Mouse (Mus musculus) heart, postnatal 0 days (tissue): ENCODE measurements around the gene Nfasc.

Source experiments
- CTCF ChIP-seq: IDR thresholded peaks from 2 replicates; pipeline ENCODE4 v1.5.1; 2016; ENCODE audit warnings: antibody characterized with exemption, control low read depth, low read depth
- EP300 ChIP-seq: IDR thresholded peaks from 2 replicates; pipeline ENCODE4 v1.6.1; 2016; ENCODE audit warnings: antibody characterized with exemption, low read depth

DNA sequence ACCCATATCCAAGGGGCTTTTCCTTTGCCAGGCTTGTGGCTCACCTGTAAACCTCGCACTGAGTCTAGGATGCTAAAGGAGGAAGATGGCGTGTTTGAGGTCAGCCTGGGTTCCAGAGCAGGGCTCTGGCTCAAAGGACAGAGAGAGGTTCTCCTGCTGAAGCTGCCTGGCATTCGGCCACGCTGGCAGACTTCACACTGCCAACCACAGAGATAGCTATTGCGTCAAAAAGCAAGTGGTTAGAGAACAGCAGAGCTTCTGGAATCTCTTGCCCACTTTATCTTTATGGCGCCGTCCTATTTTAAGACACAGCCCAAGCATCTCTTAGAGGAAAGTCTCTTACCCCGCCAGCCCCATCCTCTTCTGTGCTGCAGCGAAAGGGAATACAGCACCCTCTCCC lies 4.7 kb upstream of the Nfasc start:
- TF ChIP-seq CTCF (no peak), EP300 (no peak)
